26 mouse cellular contexts compared by ENCODE assay signal in the genomic region with DNA sequence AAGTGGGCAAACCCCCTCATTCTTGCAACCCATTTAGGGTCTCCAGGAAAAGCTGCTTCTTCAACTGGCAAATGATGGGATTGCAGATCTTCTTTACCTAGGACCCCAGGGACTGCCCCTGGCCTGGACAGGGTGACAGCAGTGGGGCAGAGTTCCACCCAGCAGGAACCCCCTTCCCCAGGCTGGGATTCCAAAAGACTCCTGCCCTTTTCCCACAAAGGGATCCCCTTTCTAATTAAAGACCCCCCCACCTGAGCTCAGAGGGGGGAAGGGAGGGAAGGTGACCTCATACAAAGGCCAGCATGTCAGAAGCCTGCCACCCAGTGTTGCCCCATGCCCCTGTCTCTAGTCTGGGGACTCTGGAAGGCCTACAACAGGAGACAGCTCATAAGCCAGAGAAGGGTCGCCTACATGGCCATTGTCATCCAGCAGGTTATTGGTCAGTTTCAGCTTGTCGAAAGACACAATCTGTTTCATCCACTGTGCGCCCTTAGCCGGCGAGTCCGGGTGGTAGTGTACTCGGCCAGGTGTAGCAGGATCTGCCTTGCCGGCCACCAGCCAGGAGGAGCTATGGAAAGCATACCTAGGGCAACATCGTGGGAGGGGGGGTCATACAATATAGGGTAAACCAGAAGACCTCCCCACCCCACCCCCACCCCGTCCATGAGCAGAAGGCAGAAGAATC. TPM values are rescaled to one million over a fixed set of nuclear protein-coding genes. Genes with fewer than 3 reads are reported as not detected.
DNase-seq lines count a peak whose midpoint lies in the region; ATAC-seq and TF ChIP-seq lines count a peak whose summit lies in the region.
"Had no signal": no experiment of that assay in that cellular context is flagged by ENCODE, and none has a peak within 500 bp of the region (broad histone marks: within the 10 kb centered on the region; RNA-seq: fewer than 3 reads in every experiment).

No protein-coding gene starts in this region.

- H3K9ac ChIP-seq in hindbrain, postnatal 0 days (replicated peaks; ENCODE audit: low read length), result no peak overlapping the region
- H3K9ac ChIP-seq in lung, embryonic 16.5 days (ENCODE audit: low read length), result no peak overlapping the region
- H3K9ac ChIP-seq in embryonic facial prominence, embryonic 12.5 days, result no peak overlapping the region
- no peak overlapping the region for H3K9ac ChIP-seq in limb, embryonic 13.5 days
- H3K9ac ChIP-seq: heart, embryonic 12.5 days; hindbrain, embryonic 15.5 days; liver, embryonic 13.5 days had no signal

- H3K27me3 ChIP-seq in hindbrain, embryonic 10.5 days (ENCODE audit: insufficient read depth, poor library complexity, severe bottlenecking), result peaks cover 98% of the 10 kb centered on the region
- H3K27me3 ChIP-seq in hindbrain, postnatal 0 days (ENCODE audit: insufficient read depth, low read length), result peaks cover 85% of the 10 kb centered on the region
- H3K27me3 ChIP-seq in lung, embryonic 16.5 days (ENCODE audit: control insufficient read depth, insufficient read depth, low read depth, low read length), result peaks cover 89% of the 10 kb centered on the region
- H3K27me3 ChIP-seq in embryonic facial prominence, embryonic 12.5 days, result peaks cover 96% of the 10 kb centered on the region
- peaks cover 96% of the 10 kb centered on the region for H3K27me3 ChIP-seq in limb, embryonic 13.5 days

- peak overlapping the region; percentile 58 for H3K4me3 ChIP-seq in hindbrain, embryonic 10.5 days
- no peak overlapping the region for H3K4me3 ChIP-seq in hindbrain, postnatal 0 days (ENCODE audit: low read length)
- H3K4me3 ChIP-seq in lung, embryonic 16.5 days (ENCODE audit: low read length), result no peak overlapping the region
- no peak overlapping the region for H3K4me3 ChIP-seq in embryonic facial prominence, embryonic 12.5 days
- H3K4me3 ChIP-seq in limb, embryonic 13.5 days, result peak overlapping the region; percentile 52; the same call in 1 of the 2 replicates
- H3K4me3 ChIP-seq: heart, embryonic 12.5 days; hindbrain, embryonic 15.5 days; liver, embryonic 13.5 days; megakaryocyte, embryonic 14.5 days had no signal

- H3K4me2 ChIP-seq in hindbrain, postnatal 0 days (ENCODE audit: low read depth, low read length), result no peak overlapping the region
- peak overlapping the region; percentile 90 for H3K4me2 ChIP-seq in lung, embryonic 16.5 days (ENCODE audit: low read depth, low read length)
- H3K4me2 ChIP-seq in embryonic facial prominence, embryonic 12.5 days (replicated peaks), result peak overlapping the region; percentile 82
- H3K4me2 ChIP-seq in limb, embryonic 13.5 days (replicated peaks), result peak overlapping the region; percentile 74
- H3K4me2 ChIP-seq: heart, embryonic 12.5 days; hindbrain, embryonic 15.5 days; liver, embryonic 13.5 days had no signal

- H3K27ac ChIP-seq in hindbrain, embryonic 10.5 days, result 0 out of 2 replicates have a peak overlapping the region, but pooled peaks have one; percentile 30
- H3K27ac ChIP-seq in hindbrain, postnatal 0 days, result no peak overlapping the region
- no peak overlapping the region for H3K27ac ChIP-seq in lung, embryonic 16.5 days (ENCODE audit: low read length)
- H3K27ac ChIP-seq in embryonic facial prominence, embryonic 12.5 days, result no peak overlapping the region
- no peak overlapping the region for H3K27ac ChIP-seq in limb, embryonic 13.5 days
- H3K27ac ChIP-seq: forebrain, embryonic 10.5 days; hindbrain, embryonic 15.5 days; liver, embryonic 13.5 days had no signal

- ATAC-seq in hindbrain, postnatal 0 days, result no peak
- ATAC-seq in lung, embryonic 16.5 days (ENCODE audit: low read depth), result no peak
- ATAC-seq in embryonic facial prominence, embryonic 12.5 days (ENCODE audit: insufficient number of reproducible peaks, insufficient read depth, low FRiP score, low TSS enrichment), result no peak
- ATAC-seq in limb, embryonic 13.5 days (ENCODE audit: low FRiP score, low read depth), result no peak
- ATAC-seq: CD4-positive, CD25-positive, alpha-beta regulatory T cell, adult 4 months; forebrain, embryonic 16.5 days; intestine, embryonic 16.5 days had no signal

- DNase-seq in hindbrain, embryonic 10.5 days (ENCODE audit: low spot score), result no peak
- DNase-seq in hindbrain, postnatal 0 days (ENCODE audit: low spot score), result no peak
- DNase-seq in lung, postnatal 14 days, result no peak
- DNase-seq in ovary, postnatal 36 days (ENCODE audit: low spot score), result no peak
- DNase-seq: adrenal gland, postnatal 25 days; cerebellum, adult 9-11 months; gastrocnemius, postnatal 14 days; heart, adult 18-20 months; heart, postnatal 14 days; kidney, adult 9 months; kidney, postnatal 14 days; left cerebral cortex, postnatal 4 days; liver, embryonic 13.5 days; thymus, adult 18-20 months; thymus, postnatal 4 days had no signal

- no peak for TF ChIP-seq CTCF in hindbrain, postnatal 0 days (IDR thresholded peaks at IDR 0.05; ENCODE audit: low read depth)

- no peaks in the 10 kb centered on the region for H3K9me3 ChIP-seq in hindbrain, embryonic 10.5 days
- no peaks in the 10 kb centered on the region for H3K9me3 ChIP-seq in hindbrain, postnatal 0 days (ENCODE audit: low read length)
- H3K9me3 ChIP-seq in lung, embryonic 16.5 days (ENCODE audit: control insufficient read depth, low read length), result no peaks in the 10 kb centered on the region
- no peaks in the 10 kb centered on the region for H3K9me3 ChIP-seq in embryonic facial prominence, embryonic 12.5 days
- 0 out of 2 replicates have a peak, but pooled peaks cover 3% of the 10 kb centered on the region for H3K9me3 ChIP-seq in limb, embryonic 13.5 days
- H3K9me3 ChIP-seq: forebrain, embryonic 10.5 days; heart, embryonic 12.5 days; hindbrain, embryonic 15.5 days; liver, embryonic 13.5 days had no signal

- H3K4me1 ChIP-seq in hindbrain, embryonic 10.5 days (replicated peaks), result peaks cover 73% of the 10 kb centered on the region
- H3K4me1 ChIP-seq in hindbrain, postnatal 0 days (ENCODE audit: insufficient read depth, low read length), result no peaks in the 10 kb centered on the region
- peaks cover 32% of the 10 kb centered on the region for H3K4me1 ChIP-seq in lung, embryonic 16.5 days (replicated peaks; ENCODE audit: control insufficient read depth, insufficient read depth, low read length)
- peaks cover 29% of the 10 kb centered on the region for H3K4me1 ChIP-seq in embryonic facial prominence, embryonic 12.5 days
- H3K4me1 ChIP-seq in limb, embryonic 13.5 days, result peaks cover 39% of the 10 kb centered on the region

- WGBS in hindbrain, embryonic 10.5 days, result 7% methylated on average over 10 of the region's 10 CpGs
- 21% methylated on average over 10 of the region's 10 CpGs for WGBS in hindbrain, postnatal 0 days
- 54% methylated on average over 10 of the region's 10 CpGs for WGBS in lung, embryonic 16.5 days
- WGBS in embryonic facial prominence, embryonic 12.5 days, result 11% methylated on average over 10 of the region's 10 CpGs
- WGBS in limb, embryonic 13.5 days, result 24% methylated on average over 10 of the region's 10 CpGs

- H3K36me3 ChIP-seq in hindbrain, embryonic 10.5 days, result no peaks in the 10 kb centered on the region
- no peaks in the 10 kb centered on the region for H3K36me3 ChIP-seq in hindbrain, postnatal 0 days (ENCODE audit: insufficient read depth, low read length)
- H3K36me3 ChIP-seq in lung, embryonic 16.5 days (ENCODE audit: control insufficient read depth, insufficient read depth, low read length), result no peaks in the 10 kb centered on the region
- no peaks in the 10 kb centered on the region for H3K36me3 ChIP-seq in embryonic facial prominence, embryonic 12.5 days
- no peaks in the 10 kb centered on the region for H3K36me3 ChIP-seq in limb, embryonic 13.5 days
- H3K36me3 ChIP-seq: forebrain, embryonic 10.5 days; heart, embryonic 12.5 days; hindbrain, embryonic 15.5 days; liver, embryonic 13.5 days had no signal

RNA-seq across cellular contexts. Expression of a gene that starts 6.7 kb away (rescaled TPM):
- polyA plus RNA-seq in hindbrain, embryonic 10.5 days (2016; fragmentation: Nextera tagmentation; extraction: Ambion mirVana), result 11.3 and 15.3 TPM in 2 replicates
- total RNA-seq in hindbrain, postnatal 0 days (2014; rRNA removed), result 0.37 and 4.0 TPM in 2 replicates
- 0.51 and 0.92 TPM in 2 replicates for polyA plus RNA-seq in hindbrain, postnatal 0 days (2015; fragmentation: Nextera tagmentation; extraction: Ambion mirVana)
- polyA plus RNA-seq in lung, embryonic 16.5 days (2015; fragmentation: Nextera tagmentation; extraction: Ambion mirVana), result 5.5 and 6.2 TPM in 2 replicates
- polyA plus RNA-seq in embryonic facial prominence, embryonic 12.5 days (2016; fragmentation: Nextera tagmentation; extraction: Ambion mirVana), result 19.6 and 21.9 TPM in 2 replicates
- 5.5 and 6.0 TPM in 2 replicates for polyA plus RNA-seq in limb, embryonic 13.5 days (2015; fragmentation: Nextera tagmentation; extraction: Ambion mirVana)
- total RNA-seq: adrenal gland, postnatal 25 days; neutrophil, adult 5-6 weeks had no signal
- polyA plus RNA-seq: CD4-positive, CD25-positive, alpha-beta regulatory T cell, adult 4 months had no signal

RNA-seq across cellular contexts. Expression of a gene that starts 38.4 kb away (rescaled TPM):
- 4.2 and 9.2 TPM in 2 replicates for polyA plus RNA-seq in hindbrain, embryonic 10.5 days (2016; fragmentation: Nextera tagmentation; extraction: Ambion mirVana)
- 29.3 and 30.8 TPM in 2 replicates for total RNA-seq in hindbrain, postnatal 0 days (2014; rRNA removed)
- polyA plus RNA-seq in hindbrain, postnatal 0 days (2015; fragmentation: Nextera tagmentation; extraction: Ambion mirVana), result 7.6 and 10.1 TPM in 2 replicates
- 2.0 and 2.2 TPM in 2 replicates for polyA plus RNA-seq in lung, embryonic 16.5 days (2015; fragmentation: Nextera tagmentation; extraction: Ambion mirVana)
- polyA plus RNA-seq in embryonic facial prominence, embryonic 12.5 days (2016; fragmentation: Nextera tagmentation; extraction: Ambion mirVana), result 4.3 and 4.7 TPM in 2 replicates
- 2.6 and 3.6 TPM in 2 replicates for polyA plus RNA-seq in limb, embryonic 13.5 days (2015; fragmentation: Nextera tagmentation; extraction: Ambion mirVana)
- total RNA-seq: adrenal gland, postnatal 25 days; gastrocnemius, postnatal 14 days had no signal
- polyA plus RNA-seq: CD4-positive, CD25-positive, alpha-beta regulatory T cell, adult 4 months had no signal

RNA-seq across cellular contexts. Expression of a gene that starts 42.4 kb away (rescaled TPM):
- polyA plus RNA-seq in hindbrain, embryonic 10.5 days (2016; fragmentation: Nextera tagmentation; extraction: Ambion mirVana), result 3.4 and 8.5 TPM in 2 replicates
- 23.8 and 24.0 TPM in 2 replicates for total RNA-seq in hindbrain, postnatal 0 days (2014; rRNA removed)
- 3.1 and 4.0 TPM in 2 replicates for polyA plus RNA-seq in hindbrain, postnatal 0 days (2015; fragmentation: Nextera tagmentation; extraction: Ambion mirVana)
- polyA plus RNA-seq in lung, embryonic 16.5 days (2015; fragmentation: Nextera tagmentation; extraction: Ambion mirVana), result 3.6 and 4.2 TPM in 2 replicates
- polyA plus RNA-seq in embryonic facial prominence, embryonic 12.5 days (2016; fragmentation: Nextera tagmentation; extraction: Ambion mirVana), result 8.1 and 10.4 TPM in 2 replicates
- 5.9 and 6.0 TPM in 2 replicates for polyA plus RNA-seq in limb, embryonic 13.5 days (2015; fragmentation: Nextera tagmentation; extraction: Ambion mirVana)
- polyA plus RNA-seq: CD4-positive, CD25-positive, alpha-beta regulatory T cell, adult 4 months had no signal

RNA-seq across cellular contexts. Expression of a gene that starts 45.9 kb away (rescaled TPM):
- polyA plus RNA-seq in hindbrain, embryonic 10.5 days (2016; fragmentation: Nextera tagmentation; extraction: Ambion mirVana), result 42.3 and 71.9 TPM in 2 replicates
- total RNA-seq in hindbrain, postnatal 0 days (2014; rRNA removed), result 286 and 335 TPM in 2 replicates
- 186 and 195 TPM in 2 replicates for polyA plus RNA-seq in hindbrain, postnatal 0 days (2015; fragmentation: Nextera tagmentation; extraction: Ambion mirVana)
- polyA plus RNA-seq in lung, embryonic 16.5 days (2015; fragmentation: Nextera tagmentation; extraction: Ambion mirVana), result 21.1 and 22.2 TPM in 2 replicates
- polyA plus RNA-seq in embryonic facial prominence, embryonic 12.5 days (2016; fragmentation: Nextera tagmentation; extraction: Ambion mirVana), result 45.5 and 47.2 TPM in 2 replicates
- 37.0 and 41.7 TPM in 2 replicates for polyA plus RNA-seq in limb, embryonic 13.5 days (2015; fragmentation: Nextera tagmentation; extraction: Ambion mirVana)

Comparison
In these comparisons a context has a peak if more than half of its experiments do, and no peak if none do; other contexts are left out.
1. H3K4me3 ChIP-seq: peak in hindbrain, embryonic 10.5 days (single experiment) and limb, embryonic 13.5 days (single experiment); none in hindbrain, postnatal 0 days (single experiment), lung, embryonic 16.5 days (single experiment) and embryonic facial prominence, embryonic 12.5 days (single experiment).